Mouse (Mus musculus) limb, embryonic 14.5 days (tissue): ENCODE results near the gene Gpr62. TPM values are rescaled to one million over a fixed set of nuclear protein-coding genes. Genes with fewer than 3 reads are reported as not detected.
A peak's percentile ranks its signal among the peaks of the same experiment; 100 is the strongest.

Experiments used
- ATAC-seq: fragments of 200-750 bp; cut with Nextera tagmentation; 2 replicates; pipeline ENCODE4 v1.8.0; 2017; ENCODE audit warnings: low read depth, moderate number of reproducible peaks, moderate TSS enrichment; ENCODE audit not compliant: low FRiP score
- DNase-seq: peaks from one replicate; pipeline ENCODE4 v3.0.0-alpha.2; 2015; ENCODE audit warnings: low spot score
- H3K27ac ChIP-seq: fragments of 300-500 bp; sonication (generic); replicated peaks from 2 replicates; pipeline ENCODE4 v1.5.1; 2014; ENCODE audit warnings: low read depth, mild to moderate bottlenecking, low read length, moderate library complexity, mixed read lengths
- H3K27me3 ChIP-seq: fragments of 300-500 bp; sonication (generic); 2 replicates; pipeline ENCODE4 v1.6.1; 2014; ENCODE audit warnings: low read length, mixed read lengths; ENCODE audit not compliant: control insufficient read depth, insufficient read depth
- H3K36me3 ChIP-seq: fragments of 300-500 bp; sonication (generic); 2 replicates; pipeline ENCODE4 v1.6.1; 2014; ENCODE audit warnings: mild to moderate bottlenecking, low read length, moderate library complexity, mixed read lengths; ENCODE audit not compliant: control insufficient read depth, insufficient read depth
- H3K4me1 ChIP-seq: fragments of 300-500 bp; sonication (generic); 2 replicates; pipeline ENCODE4 v1.6.1; 2014; ENCODE audit warnings: antibody characterized with exemption, low read length, mixed read lengths; ENCODE audit not compliant: control insufficient read depth, insufficient read depth
- H3K4me2 ChIP-seq: fragments of 300-500 bp; sonication (generic); replicated peaks from 2 replicates; pipeline ENCODE4 v1.6.1; 2014; ENCODE audit warnings: low read depth, mild to moderate bottlenecking, low read length, moderate library complexity; ENCODE audit not compliant: severe bottlenecking
- H3K4me3 ChIP-seq: fragments of 300-500 bp; sonication (generic); replicated peaks from 2 replicates; pipeline ENCODE4 v1.5.1; 2014; ENCODE audit warnings: low read length
- H3K9ac ChIP-seq: fragments of 300-500 bp; sonication (generic); 2 replicates; pipeline ENCODE4 v1.6.1; 2014; ENCODE audit warnings: mild to moderate bottlenecking, low read depth, low read length, moderate library complexity; ENCODE audit not compliant: severe bottlenecking
- H3K9me3 ChIP-seq: fragments of 300-500 bp; sonication (generic); 2 replicates; pipeline ENCODE4 v1.6.1; 2016; ENCODE audit warnings: low read length; ENCODE audit not compliant: control insufficient read depth
- POLR2A ChIP-seq: fragments of 200-500 bp; IDR thresholded peaks from 2 replicates; pipeline ENCODE4 v1.8.0; 2012; ENCODE audit warnings: inconsistent platforms, mild to moderate bottlenecking, moderate library complexity, borderline replicate concordance; ENCODE audit not compliant: insufficient read depth, insufficient read length; ENCODE audit errors: extremely low read depth
- WGBS: fragments of 180-500 bp; shearing (Covaris S2); extraction: QIAGEN DNeasy Blood & Tissue Kit; methylation state at CpG from one replicate; pipeline ENCODE4 v1.1.7; 2014; 5-methylcytosine and 5-hydroxymethylcytosine counted together
- polyA plus RNA-seq, 2 experiments: library from polyadenylated mRNA; depleted of rRNA in 1 of 2; stranded (reverse) in 1 of 2; unstranded in 1 of 2; fragments of >200 nt; fragmentation: Nextera tagmentation in 1 of 2; extraction: Ambion mirVana in 1 of 2; gene quantifications; 2 replicates each; pipeline versions ENCODE4 v1.2.1 to v1.2.3; 2012 to 2014

Gpr62 gene
- polyA plus RNA-seq, 2 experiments, result 0.47 to 0.58 TPM

DNA sequence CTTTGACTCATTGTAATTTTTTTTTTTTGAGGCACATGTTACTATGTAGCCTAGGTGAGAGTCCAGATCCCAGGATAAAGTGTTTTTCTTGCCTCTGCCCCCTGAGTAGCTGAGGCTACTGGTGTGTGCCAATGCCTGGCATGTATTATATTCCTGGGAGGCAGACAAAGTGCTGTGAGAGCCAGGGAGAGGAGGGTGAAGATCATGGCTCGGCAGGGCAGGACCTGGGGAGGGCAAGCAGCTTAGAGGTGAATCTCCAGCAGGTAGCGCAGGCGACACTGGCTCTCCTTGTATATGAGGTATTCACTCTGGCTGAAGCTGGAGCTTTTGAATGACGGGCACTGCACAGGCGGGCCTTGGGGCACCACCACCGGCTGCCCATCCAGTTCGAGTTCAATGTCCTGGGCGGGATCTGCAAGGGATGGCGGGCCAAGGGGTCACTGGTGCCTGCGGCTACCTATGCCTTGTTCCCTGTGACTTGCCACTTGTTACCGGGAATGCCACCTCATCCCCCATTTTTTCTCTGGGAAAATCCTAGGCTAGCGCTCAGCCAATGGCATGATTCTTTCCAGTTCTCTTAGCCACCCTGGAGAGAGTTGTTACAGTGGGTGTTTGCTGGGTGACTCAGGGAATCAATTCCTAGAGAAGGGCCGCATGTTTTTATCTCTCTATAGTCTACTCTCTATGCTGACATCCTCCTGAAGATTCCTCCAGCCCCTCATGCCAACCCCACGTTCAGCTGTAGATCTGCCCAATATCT, 5.4 kb upstream of the Gpr62 start:
- no peak for ATAC-seq

DNA sequence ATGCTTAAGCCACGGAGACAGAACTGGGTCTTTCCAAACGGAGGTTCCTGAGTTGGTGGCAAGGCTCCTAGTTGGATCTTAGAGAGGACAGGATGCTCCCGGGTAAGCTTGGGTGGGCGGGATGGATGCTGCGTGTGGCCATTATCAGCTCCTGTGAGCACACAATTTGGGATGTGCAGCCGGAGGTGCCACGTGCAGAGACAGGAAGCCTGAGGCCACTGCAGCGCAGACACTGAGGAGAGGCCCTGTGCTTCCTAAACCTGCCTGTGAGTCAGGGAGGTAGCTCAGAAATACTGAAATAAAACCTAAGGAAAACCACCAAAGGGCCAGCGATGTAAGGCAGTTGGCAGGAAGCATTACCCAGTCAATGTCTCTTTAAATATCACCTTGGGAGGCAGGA, 4.0 kb upstream of the Gpr62 start:
- Histone ChIP-seq H3K9ac (no peak overlapping the region), H3K27ac (no peak overlapping the region), H3K36me3 (no peaks in the 10 kb centered on the region), H3K4me2 (no peak overlapping the region), H3K4me1 (peaks cover 7% of the 10 kb centered on the region), H3K9me3 (no peaks in the 10 kb centered on the region), H3K4me3 (no peak overlapping the region), H3K27me3 (no peaks in the 10 kb centered on the region)
- ATAC-seq, result no peak
- no peak for DNase-seq
- 64% methylated on average over 9 of the region's 9 CpGs for WGBS
- TF ChIP-seq POLR2A, result no peak

More for the DNA sequence above, 5.4 kb upstream of the Gpr62 start:
- TF ChIP-seq POLR2A, result no peak
- Histone ChIP-seq H3K27me3 (no peaks in the 10 kb centered on the region), H3K4me2 (no peak overlapping the region), H3K9ac (0 out of 2 replicates have a peak overlapping the region, but pooled peaks have one; percentile 7), H3K27ac (no peak overlapping the region), H3K4me3 (no peak overlapping the region), H3K4me1 (peaks cover 10% of the 10 kb centered on the region), H3K36me3 (no peaks in the 10 kb centered on the region), H3K9me3 (no peaks in the 10 kb centered on the region)
- 61% methylated on average over 14 of the region's 14 CpGs for WGBS
- DNase-seq, result no peak

DNA sequence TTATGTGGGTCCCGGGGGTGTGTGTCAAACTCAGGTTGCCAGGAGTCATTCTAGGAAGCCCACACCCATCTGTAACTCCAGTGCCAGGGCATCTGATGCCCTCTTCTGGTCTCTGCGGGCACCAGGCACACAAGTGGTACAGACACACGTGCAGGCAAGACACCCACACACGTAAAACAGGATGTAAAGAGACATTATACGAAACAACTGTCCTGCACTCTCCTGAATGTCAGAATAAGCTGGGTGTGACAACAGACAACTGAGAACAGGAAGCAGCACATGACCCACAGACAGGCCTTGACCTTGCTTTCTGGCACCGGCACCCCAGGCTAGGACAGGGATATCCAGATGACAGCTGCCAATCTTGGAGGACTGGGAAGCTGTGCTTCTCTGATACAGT, 3.6 kb upstream of the Gpr62 start:
- Histone ChIP-seq H3K27ac (no peak overlapping the region), H3K4me3 (no peak overlapping the region), H3K9ac (no peak overlapping the region), H3K4me2 (no peak overlapping the region), H3K27me3 (no peaks in the 10 kb centered on the region), H3K4me1 (peaks cover 5% of the 10 kb centered on the region), H3K36me3 (0 out of 2 replicates have a peak, but pooled peaks cover 2% of the 10 kb centered on the region), H3K9me3 (no peaks in the 10 kb centered on the region)
- no peak for TF ChIP-seq POLR2A
- DNase-seq (no peak), ATAC-seq (no peak)
- 61% methylated on average over 6 of the region's 6 CpGs for WGBS

DNA sequence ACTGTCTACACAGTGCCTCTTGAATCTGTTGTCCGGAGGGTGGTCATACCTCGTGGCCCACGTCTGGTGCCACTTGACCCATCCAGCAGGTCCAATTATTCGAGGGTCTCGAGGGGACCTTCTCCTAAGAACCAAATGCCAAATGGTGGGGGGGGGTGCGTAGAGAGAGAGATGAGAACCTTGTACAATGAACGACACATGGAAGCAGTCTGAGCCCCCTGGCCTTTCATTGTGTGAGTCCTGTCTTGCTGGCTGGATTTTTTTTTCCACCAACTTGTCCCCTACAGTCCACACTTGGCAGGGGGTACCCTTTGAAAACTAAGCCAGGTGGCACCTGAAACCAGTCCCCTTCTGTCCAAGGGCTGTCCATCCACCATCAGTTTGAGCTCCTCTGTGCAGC, 2.0 kb upstream of the Gpr62 start:
- Histone ChIP-seq H3K4me3 (no peak overlapping the region), H3K27ac (no peak overlapping the region), H3K4me2 (no peak overlapping the region), H3K4me1 (peaks cover 5% of the 10 kb centered on the region), H3K36me3 (peaks cover 16% of the 10 kb centered on the region), H3K27me3 (no peaks in the 10 kb centered on the region), H3K9ac (no peak overlapping the region), H3K9me3 (no peaks in the 10 kb centered on the region)
- DNase-seq (no peak), ATAC-seq (no peak)
- TF ChIP-seq POLR2A, result no peak
- WGBS, result 85% methylated on average over 7 of the region's 7 CpGs

DNA sequence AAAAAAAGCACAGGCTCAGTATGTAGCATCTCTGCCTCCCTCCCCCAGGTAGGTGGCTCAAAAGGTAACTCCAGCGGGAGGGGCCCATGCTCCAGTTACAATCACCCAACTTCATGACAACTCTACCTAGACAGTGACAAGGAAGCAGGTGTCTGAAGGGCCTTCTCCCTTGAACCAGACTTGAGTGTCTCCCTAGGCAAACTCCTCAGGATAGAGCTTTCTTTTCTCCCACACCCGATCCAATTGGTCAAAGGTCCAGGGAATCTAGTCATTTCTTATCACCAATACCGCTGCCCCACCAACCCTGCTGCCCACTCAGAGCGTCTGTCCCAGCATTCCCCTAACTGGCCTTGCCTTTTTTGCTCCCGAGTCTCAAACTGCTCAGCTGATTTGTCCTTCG, 983 bp upstream of the Gpr62 start:
- no peak for TF ChIP-seq POLR2A
- DNase-seq (no peak), ATAC-seq (no peak)
- H3K9ac ChIP-seq, result no peak overlapping the region
- no peak overlapping the region for H3K4me3 ChIP-seq
- H3K4me2 ChIP-seq, result no peak overlapping the region
- H3K36me3 ChIP-seq, result peaks cover 25% of the 10 kb centered on the region
- no peaks in the 10 kb centered on the region for H3K27me3 ChIP-seq
- WGBS, result 90% methylated on average over 6 of the region's 6 CpGs
- H3K27ac ChIP-seq, result no peak overlapping the region
- no peaks in the 10 kb centered on the region for H3K9me3 ChIP-seq
- peaks cover 5% of the 10 kb centered on the region for H3K4me1 ChIP-seq
